Mouse (Mus musculus) thymus, adult 2 months (tissue): Measurements from ENCODE around the gene Tmem18. TPM values are rescaled to one million over a fixed set of nuclear protein-coding genes. Genes with fewer than 3 reads are reported as not detected.

Experiments
- DNase-seq: peaks from one replicate; pipeline ENCODE4 v3.0.0; 2021
- H3K27ac ChIP-seq: fragments of 200-500 bp; 2 replicates; pipeline ENCODE4 v1.5.1; 2012; ENCODE audit warnings: low read length, control low read depth; ENCODE audit not compliant: control insufficient read depth, insufficient read depth
- H3K27me3 ChIP-seq: fragments of 200-500 bp; 2 replicates; pipeline ENCODE4 v1.6.1; 2012; ENCODE audit warnings: mild to moderate bottlenecking, low read length, moderate library complexity, mixed read lengths; ENCODE audit not compliant: control insufficient read depth, insufficient read depth
- H3K36me3 ChIP-seq: fragments of 200-500 bp; 2 replicates; pipeline ENCODE4 v1.6.1; 2012; ENCODE audit warnings: mild to moderate bottlenecking, low read length, moderate library complexity; ENCODE audit not compliant: control insufficient read depth, insufficient read depth
- H3K4me1 ChIP-seq: fragments of 200-500 bp; replicated peaks from 2 replicates; pipeline ENCODE4 v1.6.1; 2012; ENCODE audit warnings: low read length; ENCODE audit not compliant: control insufficient read depth, insufficient read depth
- H3K4me3 ChIP-seq: fragments of 200-500 bp; 2 replicates; pipeline ENCODE4 v1.5.1; 2012; ENCODE audit warnings: mild to moderate bottlenecking, low read length, control low read depth, moderate library complexity; ENCODE audit not compliant: control insufficient read depth, insufficient read depth
- CTCF ChIP-seq: fragments of 200-500 bp; IDR thresholded peaks from 2 replicates; pipeline ENCODE4 v1.5.1; 2012; ENCODE audit warnings: mild to moderate bottlenecking, control low read depth, low read length, moderate library complexity, borderline replicate concordance; ENCODE audit not compliant: control insufficient read depth, poor library complexity, insufficient read depth; ENCODE audit errors: extremely low read depth
- POLR2A ChIP-seq: fragments of 200-500 bp; IDR thresholded peaks from 2 replicates; pipeline ENCODE4 v1.6.1; 2012; ENCODE audit warnings: mild to moderate bottlenecking, low read length, control low read depth, moderate library complexity; ENCODE audit not compliant: control insufficient read depth, poor library complexity, insufficient read depth; ENCODE audit errors: extremely low read depth
- WGBS: fragments of 180-500 bp; shearing (Covaris S2); methylation state at CpG from one replicate; pipeline ENCODE4 v1.1.7; 2018; 5-methylcytosine and 5-hydroxymethylcytosine counted together
- polyA plus RNA-seq: library from polyadenylated mRNA; depleted of rRNA; stranded (reverse); fragments of >200 nt; gene quantifications from 2 replicates; pipeline ENCODE4 v1.2.3, GENCODE M21; 2012

The Tmem18 gene
- polyA plus RNA-seq, 1 experiment: 19.8 TPM

- H3K36me3 ChIP-seq: no peaks in the 10 kb centered on the region
- H3K4me1 ChIP-seq: no peaks in the 10 kb centered on the region; the same call in 1 of the 2 replicates
- H3K27ac ChIP-seq: no peak overlapping the region
- H3K4me3 ChIP-seq: no peak overlapping the region
- 67% methylated on average over 2 of the region's 2 CpGs for WGBS
- TF ChIP-seq CTCF (no peak), POLR2A (no peak)
- no peak for DNase-seq
- H3K27me3 ChIP-seq: no peaks in the 10 kb centered on the region
Measured at GRCm38 (mm10) chr12:30599997-30600396, 15.8 kb downstream of the Tmem18 start.

- Histone ChIP-seq H3K36me3 (no peaks in the 10 kb centered on the region), H3K27ac (no peak overlapping the region), H3K27me3 (no peaks in the 10 kb centered on the region), H3K4me1 (no peaks in the 10 kb centered on the region; the same call in 1 of the 2 replicates), H3K4me3 (no peak overlapping the region)
- WGBS: 71% methylated on average over 9 of the region's 9 CpGs
- DNase-seq: no peak
- TF ChIP-seq CTCF (no peak), POLR2A (no peak)
Measured at GRCm38 (mm10) chr12:30604012-30604411, 19.8 kb downstream of the Tmem18 start.

GRCm38 (mm10) chr12:30604876-30605275 is 20.6 kb downstream of the Tmem18 start:
- Histone ChIP-seq H3K27me3 (no peaks in the 10 kb centered on the region), H3K36me3 (no peaks in the 10 kb centered on the region), H3K4me3 (no peak overlapping the region), H3K27ac (no peak overlapping the region), H3K4me1 (no peaks in the 10 kb centered on the region; the same call in 1 of the 2 replicates)
- DNase-seq: no peak
- 82% methylated on average over 6 of the region's 6 CpGs for WGBS
- no peak for TF ChIP-seq CTCF
- no peak for TF ChIP-seq POLR2A

GRCm38 (mm10) chr12:30605941-30606340 is 21.7 kb downstream of the Tmem18 start:
- DNase-seq: no peak
- no peaks in the 10 kb centered on the region; the same call in 1 of the 2 replicates for H3K4me1 ChIP-seq
- TF ChIP-seq POLR2A: no peak
- WGBS: 89% methylated on average over 6 of the region's 6 CpGs
- H3K36me3 ChIP-seq: no peaks in the 10 kb centered on the region
- H3K27ac ChIP-seq: no peak overlapping the region
- H3K4me3 ChIP-seq: no peak overlapping the region
- H3K27me3 ChIP-seq: no peaks in the 10 kb centered on the region

- Histone ChIP-seq H3K36me3 (no peaks in the 10 kb centered on the region), H3K27ac (no peak overlapping the region), H3K4me3 (no peak overlapping the region), H3K27me3 (no peaks in the 10 kb centered on the region), H3K4me1 (no peaks in the 10 kb centered on the region; the same call in 1 of the 2 replicates)
- no peak for TF ChIP-seq POLR2A
- TF ChIP-seq CTCF: no peak
- no peak for DNase-seq
- 49% methylated on average over 8 of the region's 8 CpGs for WGBS
Measured at GRCm38 (mm10) chr12:30606743-30607142, 22.5 kb downstream of the Tmem18 start.

GRCm38 (mm10) chr12:30618425-30618824 is 34.2 kb downstream of the Tmem18 start:
- Histone ChIP-seq H3K4me3 (no peak overlapping the region), H3K27ac (no peak overlapping the region), H3K36me3 (no peaks in the 10 kb centered on the region), H3K4me1 (no peaks in the 10 kb centered on the region), H3K27me3 (no peaks in the 10 kb centered on the region)
- no peak for DNase-seq
- TF ChIP-seq CTCF (no peak), POLR2A (no peak)
- WGBS: 80% methylated on average over 8 of the region's 8 CpGs

GRCm38 (mm10) chr12:30628466-30628865 is 44.2 kb downstream of the Tmem18 start:
- no peak overlapping the region for H3K27ac ChIP-seq
- no peak for DNase-seq
- H3K27me3 ChIP-seq: no peaks in the 10 kb centered on the region
- no peaks in the 10 kb centered on the region for H3K36me3 ChIP-seq
- H3K4me1 ChIP-seq: no peaks in the 10 kb centered on the region
- H3K4me3 ChIP-seq: no peak overlapping the region
- WGBS: 73% methylated on average over 5 of the region's 5 CpGs
- no peak for TF ChIP-seq POLR2A
- no peak for TF ChIP-seq CTCF
